Mouse (Mus musculus) adrenal gland, postnatal 25 days (tissue): Measurements from ENCODE around the gene Sec14l1. TPM values are rescaled to one million over a fixed set of nuclear protein-coding genes. Genes with fewer than 3 reads are reported as not detected.
A peak's percentile ranks its signal among the peaks of the same experiment; 100 is the strongest.
"Not testable (repeated sequence)": the region's sequence is repeated elsewhere in the genome, so short reads cannot be mapped to it uniquely, and the experiment has no call there.

Source experiments
- DNase-seq: peaks from one replicate; pipeline ENCODE4 v3.0.0; 2021; ENCODE audit warnings: mixed read lengths
- long read RNA-seq: library from polyadenylated mRNA; stranded (forward); transcript quantifications from one replicate; pipeline ENCODE4 v2.0.0, GENCODE M21; 2021
- total RNA-seq: library from RNA; stranded (reverse); gene quantifications from 2 replicates; pipeline ENCODE4 v1.2.3, GENCODE M21; 2021

Gene Sec14l1
- 157 and 195 TPM in 2 replicates for total RNA-seq
- long read RNA-seq, full-length matches to known transcripts = 45 of 82 reads
- long read RNA-seq, partial matches to known transcripts = 10 of 82 reads
- long read RNA-seq, other reads (novel, unspliced or antisense) = 27 of 82 reads

DNA sequence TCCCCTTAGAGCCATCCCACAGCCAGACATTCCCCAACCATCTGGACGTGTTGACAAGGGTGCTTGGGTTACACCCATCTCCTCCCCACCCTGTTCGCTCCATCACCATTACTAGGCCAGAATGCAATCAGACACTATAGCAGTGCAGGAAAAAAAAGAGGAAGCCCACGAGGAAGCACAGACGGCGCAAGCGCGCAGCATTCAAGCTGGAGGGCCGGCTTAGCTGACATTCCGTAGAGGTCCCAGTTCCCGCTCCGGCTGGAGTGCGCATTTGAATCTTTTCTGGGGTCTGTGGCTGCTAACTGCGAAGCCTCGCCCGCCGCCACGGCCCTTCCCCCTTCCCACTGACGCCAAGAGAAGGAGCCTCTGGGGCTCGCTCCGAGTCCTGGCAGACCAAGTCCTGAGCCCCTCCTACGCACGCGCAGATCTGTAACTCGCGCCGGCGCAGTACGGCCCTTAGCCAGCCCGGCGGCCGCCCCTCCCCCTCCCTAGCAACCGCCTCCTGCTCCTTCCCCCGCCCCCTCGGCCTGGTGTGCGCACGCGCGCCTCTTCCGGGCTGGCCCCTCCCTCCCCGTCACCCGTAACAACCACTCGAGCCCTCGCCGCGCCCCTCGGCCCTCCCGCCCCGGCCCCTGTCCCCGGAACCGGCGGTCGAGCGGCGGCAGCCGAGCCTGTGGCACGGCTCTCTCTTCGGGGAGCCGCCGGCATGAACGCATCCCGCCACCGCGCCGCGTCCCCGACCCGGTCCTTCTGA lies at the start of gene Sec14l1:
Gene Sec14l1 (plus strand): TSS at position 577 of the 754 bp plus-strand sequence.
- peak; percentile 100 for DNase-seq

DNA sequence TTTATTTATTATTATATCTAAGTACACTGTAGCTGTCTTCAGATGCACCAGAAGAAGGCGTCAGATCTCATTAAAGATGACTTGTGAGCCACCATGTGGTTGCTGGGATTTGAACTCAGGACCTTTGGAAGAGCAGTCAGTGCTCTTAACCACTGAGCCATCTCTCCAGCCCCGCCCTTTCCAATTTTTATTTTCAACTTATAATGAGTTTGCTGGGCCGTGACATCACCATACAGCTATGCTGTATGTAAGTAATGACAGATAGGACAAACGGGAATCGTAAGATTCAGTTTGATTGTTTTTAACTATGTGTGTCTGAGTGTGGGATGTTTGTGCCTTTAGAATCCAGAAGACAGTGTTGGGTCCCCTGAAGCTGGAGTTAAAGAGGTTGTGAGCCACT lies 49.4 kb upstream of the Sec14l1 start:
- DNase-seq = not testable (repeated sequence)

DNA sequence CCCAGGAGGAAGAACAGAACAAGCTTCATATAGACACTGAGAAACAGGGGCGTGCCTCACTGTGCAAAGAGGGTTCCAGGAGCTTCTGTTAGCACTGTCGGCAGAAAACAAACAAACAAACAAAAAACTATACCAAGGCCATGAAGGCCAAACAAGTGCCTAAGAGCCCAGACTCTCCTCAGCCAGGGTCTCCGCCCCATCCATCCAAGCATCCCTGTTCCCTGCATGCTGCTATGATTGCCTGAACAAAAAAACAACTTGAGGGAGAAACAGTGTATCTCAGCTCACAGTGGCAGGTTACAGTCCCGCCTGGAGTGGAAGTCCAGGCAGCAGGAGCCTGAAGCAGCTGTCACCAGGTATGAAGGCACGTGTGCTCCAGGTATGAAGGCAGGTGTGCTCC lies 48.2 kb upstream of the Sec14l1 start:
- DNase-seq = no peak

DNA sequence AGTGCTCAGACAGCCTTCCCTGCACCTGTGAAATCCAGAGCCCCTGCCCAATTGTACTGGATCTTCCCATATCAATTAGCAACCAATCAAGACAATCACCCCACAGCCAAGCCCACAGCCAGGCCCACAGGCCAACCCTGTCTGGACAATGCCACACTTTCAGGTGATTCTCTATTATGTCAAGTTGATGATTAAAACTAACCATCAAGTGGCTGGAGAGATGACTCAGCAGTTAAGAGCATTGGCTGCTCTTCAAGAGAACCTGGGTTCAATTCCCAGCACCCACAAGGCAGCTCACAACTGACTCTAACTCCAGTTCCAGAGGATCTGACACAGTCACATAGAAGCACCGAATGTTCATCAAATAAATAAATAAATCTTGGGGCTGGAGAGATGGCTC lies 46.6 kb upstream of the Sec14l1 start:
- no peak for DNase-seq

DNA sequence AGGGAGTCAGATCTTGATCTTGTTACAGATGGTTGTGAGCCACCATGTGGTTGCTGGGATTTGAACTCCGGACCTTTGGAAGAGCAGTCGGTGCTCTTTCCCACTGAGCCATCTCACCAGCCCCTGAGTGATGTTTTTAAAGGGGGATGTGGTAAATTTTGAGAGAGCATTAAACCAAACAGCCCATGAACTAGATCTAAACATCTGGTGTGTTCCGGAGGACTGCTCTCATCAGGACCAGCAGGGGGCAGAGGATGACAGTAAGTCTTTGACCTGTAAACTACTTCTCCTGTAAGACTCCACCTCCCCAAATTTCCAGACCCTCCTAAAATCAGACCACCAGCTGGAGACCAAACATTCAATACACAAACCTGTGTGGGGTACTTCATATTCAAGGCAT lies 45.9 kb upstream of the Sec14l1 start:
- DNase-seq = no peak

DNA sequence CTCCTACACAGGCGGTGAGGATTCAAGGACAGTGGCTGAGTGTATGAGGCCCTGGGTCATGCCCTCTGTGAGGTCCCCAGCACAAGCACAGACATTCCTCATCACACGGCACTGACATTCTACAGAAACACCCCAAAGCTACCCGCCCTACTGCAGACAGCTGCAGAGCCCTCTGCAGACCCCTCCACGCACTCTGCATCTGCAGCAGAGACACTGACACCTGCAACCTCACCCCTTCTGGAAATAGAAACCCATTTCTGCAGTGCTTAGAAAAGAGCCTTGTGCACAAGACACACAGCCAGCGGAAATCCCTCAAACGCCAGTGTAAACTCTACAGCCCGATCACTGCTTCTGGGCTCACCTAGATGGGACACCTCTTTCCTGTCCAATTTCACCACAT lies 44.3 kb upstream of the Sec14l1 start:
- no peak for DNase-seq

DNA sequence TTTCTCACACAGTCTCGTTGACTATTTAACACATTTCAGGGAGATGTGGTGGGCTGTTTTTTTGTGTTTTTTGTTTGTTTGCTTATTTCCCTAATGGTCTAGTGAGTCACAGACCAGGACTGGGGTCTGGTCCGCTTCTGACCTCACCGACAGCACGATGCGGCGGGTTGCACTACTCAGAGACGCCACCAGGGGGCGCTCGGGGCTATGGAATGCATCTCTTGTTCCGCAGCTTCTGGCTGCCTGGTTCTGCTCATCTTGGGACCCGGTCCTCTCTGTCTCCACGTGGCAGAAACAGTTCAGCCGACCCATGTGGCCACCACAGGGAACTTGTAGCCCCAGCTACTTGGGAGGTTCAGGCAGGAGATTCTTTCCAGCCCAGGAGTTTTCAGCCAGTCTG lies 42.8 kb upstream of the Sec14l1 start:
- peak; percentile 88 for DNase-seq

DNA sequence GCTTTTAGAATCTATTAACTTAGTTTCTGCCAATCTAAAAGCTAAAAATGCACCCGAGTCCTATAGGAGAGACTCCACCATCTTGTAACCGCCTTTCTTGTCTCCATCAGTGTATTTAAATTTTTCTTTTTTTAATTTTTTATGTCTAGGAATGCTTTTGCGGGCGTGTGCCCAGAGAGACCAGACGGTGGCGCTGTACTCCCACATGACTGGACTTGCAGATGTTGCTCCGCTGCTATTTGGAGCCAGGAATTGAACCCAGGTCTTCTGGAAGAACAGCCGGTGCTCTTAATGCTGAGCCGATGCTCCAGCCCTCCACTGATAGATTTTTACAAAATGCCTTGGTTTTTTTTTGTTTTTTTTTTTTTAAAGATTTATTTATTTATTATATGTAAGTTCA lies 41.5 kb upstream of the Sec14l1 start:
- no peak for DNase-seq

DNA sequence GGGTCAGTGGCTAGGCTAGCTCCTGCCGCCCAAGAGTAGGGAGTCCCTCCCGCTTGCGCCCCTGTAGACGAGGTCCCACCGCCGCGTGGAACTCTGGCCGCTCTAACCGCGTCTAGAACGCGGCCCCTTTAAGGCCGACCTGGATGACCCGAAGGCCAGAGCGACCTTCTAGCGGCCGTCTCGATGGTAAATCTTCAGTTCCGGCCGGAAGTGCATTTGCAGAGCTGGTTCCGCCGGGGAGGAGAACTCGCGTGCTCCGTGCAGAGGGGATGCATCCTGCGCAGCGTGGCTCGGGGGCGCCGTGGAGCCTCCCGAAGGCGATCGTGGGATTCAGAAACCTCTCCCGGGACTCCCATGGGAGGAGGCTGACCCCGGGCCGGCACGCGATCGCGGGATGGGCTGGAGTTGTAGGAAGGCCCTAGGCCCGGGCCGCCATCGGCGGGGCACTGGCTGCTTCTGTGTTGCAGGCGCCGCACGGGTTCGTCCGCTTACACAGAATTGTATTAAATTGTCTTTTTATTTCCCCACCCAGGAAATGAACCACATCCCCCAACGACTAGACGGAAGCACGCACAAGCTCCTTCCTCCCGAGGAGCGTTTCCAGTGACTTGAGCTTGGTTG lies 38.3 kb upstream of the Sec14l1 start:
- peak; percentile 83 for DNase-seq

DNA sequence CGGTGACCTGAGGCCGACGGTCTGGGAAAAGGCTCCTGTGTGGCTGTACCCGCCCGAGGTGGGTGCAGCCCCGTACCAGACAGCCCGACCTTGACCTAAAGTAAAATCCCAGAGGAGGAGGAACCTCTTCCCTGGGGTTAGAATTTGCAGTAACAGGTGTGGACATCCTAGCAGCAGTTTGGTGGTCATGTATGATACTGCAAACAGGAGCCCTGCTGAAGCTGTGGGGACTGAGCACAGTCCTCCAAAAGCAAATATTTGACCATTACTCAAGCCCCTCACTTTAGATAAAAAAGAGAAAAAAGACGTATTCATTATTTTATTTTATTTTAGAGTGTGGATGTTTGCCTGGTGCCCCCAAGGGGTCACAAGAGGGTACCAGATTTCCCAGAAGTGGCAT lies 37.7 kb upstream of the Sec14l1 start:
- no peak for DNase-seq

DNA sequence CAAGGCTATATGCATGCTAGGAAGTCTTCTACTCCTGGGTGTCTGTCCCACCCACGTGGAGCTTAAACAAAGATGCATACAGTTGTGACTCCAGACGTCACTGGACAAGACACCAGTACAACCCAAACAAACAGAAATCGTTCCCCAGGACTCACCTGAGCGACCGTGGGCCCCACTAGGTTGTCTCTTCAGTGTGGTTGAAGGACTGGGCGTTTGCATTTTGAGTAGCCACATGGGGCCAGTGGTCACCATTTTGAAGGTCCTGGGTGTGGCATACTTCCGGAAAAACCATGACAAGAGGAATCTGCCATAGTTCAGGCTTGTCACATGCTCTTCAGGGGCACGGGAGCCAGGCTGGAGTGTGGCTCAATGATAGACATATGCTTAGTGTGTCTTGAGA lies 37.1 kb upstream of the Sec14l1 start:
- DNase-seq = no peak

DNA sequence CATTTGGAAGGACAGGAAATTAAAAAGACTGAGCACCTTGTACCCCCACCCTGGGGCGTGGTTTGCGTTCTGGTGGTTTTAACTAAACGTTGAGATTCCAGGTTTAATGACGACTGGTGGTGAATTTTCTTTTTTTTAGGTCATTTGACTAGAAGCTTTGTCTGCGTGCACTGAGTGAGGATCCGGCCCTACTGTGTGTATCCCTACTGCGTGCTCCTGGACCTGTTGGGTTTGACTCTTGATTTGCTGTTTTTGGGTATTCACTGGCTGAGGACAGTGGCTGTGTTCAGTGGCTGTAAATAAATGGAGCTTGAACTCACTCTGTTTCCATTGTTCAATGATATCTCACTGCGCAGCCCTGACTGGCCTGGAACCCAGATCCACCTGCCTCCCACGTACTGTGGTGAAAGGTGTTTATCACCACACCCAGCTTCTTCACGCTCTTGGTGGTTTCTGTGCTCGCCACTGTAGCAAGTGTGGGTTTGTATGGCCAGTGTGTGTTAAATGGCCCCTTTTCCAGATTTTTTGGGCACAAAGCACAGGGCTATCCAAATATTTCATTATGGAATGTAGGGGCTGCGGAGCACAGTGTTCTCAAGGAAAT lies 36.2 kb upstream of the Sec14l1 start:
- no peak for DNase-seq

DNA sequence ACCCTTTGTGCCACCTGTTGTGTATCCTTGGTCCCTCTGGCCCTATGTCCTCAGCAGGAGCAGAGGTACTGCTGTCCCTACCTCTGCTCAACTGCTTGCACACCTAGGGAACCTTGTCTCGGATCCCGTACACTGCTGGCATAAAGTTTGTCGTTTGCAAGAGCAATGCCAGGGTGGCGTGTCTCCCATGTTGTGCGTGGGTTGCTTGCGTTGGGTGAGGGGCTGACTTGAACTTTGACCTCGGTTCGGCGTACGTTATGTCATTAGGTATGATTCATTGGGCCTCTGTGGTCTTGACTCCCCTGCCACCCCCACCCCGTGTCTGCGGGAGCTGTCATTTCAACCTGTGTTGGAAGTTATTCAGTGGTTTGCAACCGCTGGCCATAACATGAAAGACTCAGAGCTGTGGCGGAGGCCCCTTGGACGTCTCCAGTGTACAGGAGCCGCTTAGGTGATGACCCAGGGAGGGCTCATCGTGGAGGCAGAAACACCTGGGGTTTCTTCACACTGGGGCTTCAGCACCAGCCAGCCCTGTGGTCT lies 35.2 kb upstream of the Sec14l1 start:
- DNase-seq = no peak

DNA sequence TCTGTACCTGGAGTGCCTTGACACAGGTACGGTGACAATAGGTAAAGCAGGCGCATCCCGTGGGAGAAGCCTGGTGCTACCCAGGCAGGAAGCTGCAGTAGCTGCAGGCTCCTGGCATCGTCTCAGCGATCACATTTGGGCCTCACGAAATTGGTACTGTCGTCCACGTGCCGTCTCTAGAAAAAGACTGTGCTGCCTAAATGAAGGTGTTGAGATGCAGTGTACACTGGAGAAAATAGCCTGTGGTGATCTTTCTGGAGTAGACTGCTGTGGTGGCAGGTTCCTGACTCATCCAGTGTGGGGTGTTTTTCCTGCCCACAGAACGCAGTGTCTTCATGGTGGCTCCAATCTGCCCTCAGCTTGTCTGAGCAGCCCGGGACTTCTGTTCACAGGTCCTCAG lies 34.8 kb upstream of the Sec14l1 start:
- DNase-seq = no peak

DNA sequence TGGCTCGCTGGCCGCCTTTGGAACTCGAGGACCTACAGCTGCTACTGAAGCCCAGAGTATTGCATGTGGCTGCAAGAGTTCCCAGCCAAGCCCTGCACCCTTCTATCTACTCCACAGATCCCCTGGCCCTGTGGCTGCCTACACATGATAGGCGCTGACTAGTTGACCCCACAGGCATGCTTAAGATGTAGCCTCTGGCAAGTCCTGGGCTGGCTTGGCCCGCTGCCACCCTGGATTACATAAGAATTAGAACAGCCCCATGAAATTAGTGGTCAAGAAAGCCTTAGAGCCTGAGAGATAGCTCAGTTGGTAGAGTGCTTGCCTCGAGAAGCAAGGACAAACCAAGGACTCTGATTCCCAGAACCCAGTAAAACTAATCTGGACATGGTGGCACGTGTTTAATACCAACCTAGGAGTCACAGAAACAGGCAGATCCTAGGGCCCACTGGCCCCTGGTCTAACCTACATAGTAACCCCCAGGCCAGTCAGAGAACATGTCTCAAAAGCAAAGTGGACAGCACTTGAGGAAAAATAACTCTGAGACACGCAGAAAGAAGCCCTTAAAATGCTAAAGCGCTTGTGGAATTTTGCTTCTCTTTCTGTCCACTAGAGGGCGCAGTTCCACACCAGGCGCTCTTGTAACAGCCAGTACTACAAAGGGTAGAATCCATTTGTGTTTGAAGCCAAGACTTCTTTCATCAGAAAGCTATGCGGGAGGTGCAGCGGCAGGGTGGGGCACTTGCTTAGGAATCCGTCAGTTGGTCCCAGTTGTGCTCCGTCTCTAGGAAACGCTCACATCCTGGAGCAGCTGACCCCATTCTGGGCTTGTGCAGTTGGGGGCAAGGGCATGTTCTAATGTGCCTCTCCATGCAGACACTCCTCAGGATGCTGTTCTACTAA lies 33.6 kb upstream of the Sec14l1 start:
- DNase-seq = peak; percentile 75

DNA sequence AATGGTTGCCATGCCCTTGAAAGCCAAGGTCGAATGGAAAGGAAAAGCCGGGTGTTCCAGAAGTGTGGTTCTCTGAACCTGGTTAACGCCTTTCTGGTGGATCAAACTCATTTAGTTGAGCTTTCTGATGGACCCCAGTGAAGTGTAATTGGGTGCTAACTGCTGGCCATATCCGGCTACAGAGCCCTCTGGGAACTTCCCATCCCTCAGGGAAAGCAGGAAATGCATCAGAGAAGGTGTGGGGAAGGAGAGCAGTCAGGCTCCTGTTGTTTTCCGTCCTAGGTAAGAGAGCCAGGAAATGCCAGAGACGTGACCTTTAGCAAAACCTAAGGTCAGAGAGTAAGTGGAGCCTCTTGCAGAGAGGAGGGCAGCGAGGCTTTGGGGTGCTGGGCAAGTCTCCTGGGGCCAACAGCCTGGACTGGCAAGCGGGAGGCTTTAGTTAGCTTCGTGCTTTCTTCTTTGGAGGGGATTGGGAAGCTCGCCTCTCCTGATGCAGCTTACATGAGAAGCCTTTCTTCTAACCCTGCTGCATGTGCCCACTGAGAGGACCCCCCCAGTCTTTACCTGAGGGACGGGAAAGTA lies 32.5 kb upstream of the Sec14l1 start:
- no peak for DNase-seq

DNA sequence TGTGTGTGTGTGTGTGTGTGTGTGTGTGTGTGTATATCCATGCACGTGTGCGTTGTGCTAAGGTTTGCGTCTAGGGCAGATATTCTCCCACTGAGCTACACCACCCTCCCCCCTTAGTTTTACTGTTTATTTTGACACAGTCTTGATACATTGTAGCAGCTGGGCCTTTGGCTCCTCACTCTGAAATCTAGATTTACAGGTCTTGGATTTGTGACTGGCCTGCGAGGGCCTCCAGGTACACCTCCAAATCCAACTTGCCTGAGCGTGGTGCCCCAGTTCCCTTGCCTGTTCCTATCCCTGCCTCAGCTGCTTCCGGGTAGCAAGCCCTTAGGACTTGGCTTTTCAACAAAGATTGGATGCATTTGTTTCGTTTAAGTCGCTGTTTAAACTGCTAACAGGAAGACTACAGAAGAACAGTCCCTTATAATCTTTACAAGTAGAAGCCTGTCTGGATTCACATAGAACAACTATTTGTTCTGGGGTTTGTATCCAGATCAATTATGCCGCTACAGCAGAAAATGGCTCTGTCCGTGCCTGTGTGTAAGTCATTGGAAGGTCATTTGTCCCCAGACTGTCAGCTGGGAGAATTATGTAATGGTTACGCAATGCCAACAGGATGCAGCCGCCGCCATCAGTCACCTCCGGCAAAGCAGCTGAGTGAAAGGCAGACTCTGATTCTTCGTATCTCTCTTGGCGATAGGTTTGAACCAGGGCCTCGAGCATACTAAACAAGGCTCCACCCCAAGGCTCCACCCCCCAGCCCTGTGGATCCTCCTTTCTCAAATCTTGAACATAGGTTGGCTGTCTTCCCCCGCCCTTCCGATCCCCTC lies 31.7 kb upstream of the Sec14l1 start:
- peak; percentile 63 for DNase-seq

DNA sequence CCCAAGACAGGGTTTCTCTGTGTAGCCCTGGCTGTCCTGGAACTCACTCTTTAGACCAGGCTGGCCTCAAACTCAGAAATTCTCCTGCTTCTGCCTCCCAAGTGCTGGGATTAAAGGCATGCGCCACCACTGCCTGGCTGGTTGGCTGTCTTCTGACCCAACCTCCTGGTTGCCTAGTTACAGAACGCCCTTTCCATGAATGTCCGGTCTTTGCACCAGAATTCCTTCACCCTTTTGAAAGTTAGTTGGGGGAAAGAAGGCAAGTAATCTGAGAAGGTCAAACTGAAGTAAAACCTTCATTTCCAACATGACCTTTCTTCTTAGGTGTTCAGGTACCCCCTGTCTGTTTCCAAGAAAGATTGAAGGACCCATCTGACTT lies 31.1 kb upstream of the Sec14l1 start:
- not testable (repeated sequence) for DNase-seq

DNA sequence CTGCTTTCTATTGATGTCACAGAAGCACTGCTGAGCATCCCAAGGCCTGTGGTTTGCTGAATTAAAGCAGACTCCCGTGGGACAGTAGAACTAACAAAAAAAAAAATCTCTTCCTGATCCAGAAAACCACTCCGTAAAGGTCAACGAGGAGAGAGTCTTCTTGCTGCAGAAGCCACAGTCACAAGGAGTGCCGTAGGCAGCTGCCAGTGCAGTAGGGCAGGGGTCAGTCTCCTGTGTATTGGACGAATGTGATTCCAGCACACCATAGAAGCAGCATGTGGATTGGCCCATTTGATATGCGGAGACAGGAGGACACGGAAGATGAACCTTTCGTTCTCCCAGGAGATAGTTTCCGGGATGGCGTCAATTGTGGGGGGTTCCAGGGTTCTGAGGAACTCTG lies 28.8 kb upstream of the Sec14l1 start:
- DNase-seq = no peak

DNA sequence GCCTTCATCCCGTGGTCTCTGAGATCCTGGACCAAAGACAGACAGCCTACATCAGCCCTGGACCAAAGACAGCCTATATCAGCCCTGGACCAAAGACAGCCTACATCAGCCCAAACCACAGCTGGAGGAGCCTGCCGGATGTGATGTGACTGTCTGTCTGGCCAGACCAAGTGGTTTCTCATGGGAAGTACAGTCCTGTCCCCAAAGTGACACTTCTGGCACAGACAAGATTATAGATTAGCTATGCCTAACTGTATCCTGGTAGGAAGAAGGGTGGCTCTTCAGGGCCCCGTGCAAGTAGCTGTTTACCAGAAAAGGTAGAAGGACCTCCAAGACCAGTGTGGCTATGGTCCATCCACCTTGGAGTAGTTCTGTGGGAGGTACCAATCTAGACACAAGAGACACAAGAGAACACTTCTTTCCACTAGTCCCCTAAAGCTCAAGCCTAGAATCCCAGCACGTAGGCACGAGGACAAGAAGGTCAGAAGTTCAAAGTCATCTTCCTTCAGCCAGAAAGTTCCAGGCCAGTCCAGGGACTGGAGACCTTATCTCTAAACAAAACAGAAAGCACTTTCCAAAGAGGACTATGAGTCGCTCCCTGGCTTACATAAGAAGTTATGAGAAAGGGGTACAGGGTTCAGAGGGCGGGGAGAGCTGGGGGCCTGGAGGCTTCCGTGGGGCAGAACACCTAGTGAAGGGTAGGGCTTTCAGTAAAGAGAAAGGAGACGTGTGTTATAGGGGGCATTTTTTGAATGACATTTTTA lies 27.8 kb upstream of the Sec14l1 start:
- no peak for DNase-seq
